Mouse (Mus musculus): ENCODE measurements around the gene Gldn. TPM values are rescaled to one million over a fixed set of nuclear protein-coding genes. Genes with fewer than 3 reads are reported as not detected.
A peak's percentile ranks its signal among the peaks of the same experiment; 100 is the strongest.

Gene Gldn
- polyA plus RNA-seq, 2 experiments: 0.49 to 0.72 TPM

DNA sequence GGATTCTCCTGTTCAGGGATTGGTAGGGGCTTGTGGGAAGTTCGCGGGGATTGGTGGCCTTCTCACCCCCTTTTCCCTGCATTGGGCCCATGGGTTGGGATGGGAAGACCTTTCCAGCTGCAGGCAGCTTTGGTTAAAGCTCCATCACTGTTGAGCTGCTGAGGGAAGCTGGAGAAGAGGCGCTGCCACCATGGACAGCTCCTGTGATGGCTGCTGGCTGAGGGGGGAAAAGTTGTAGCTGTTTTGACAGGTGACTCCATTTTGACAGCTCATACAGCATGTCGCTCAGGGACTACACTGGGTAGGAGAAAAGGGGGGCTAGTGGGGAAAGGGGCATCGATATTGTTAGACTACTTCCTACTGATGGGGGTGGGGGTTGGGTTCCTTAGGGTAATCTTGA is 15.4 kb upstream of the Gldn start:
- no peaks in the 10 kb centered on the region for H3K27me3 ChIP-seq (ENCODE audit: control insufficient read depth, insufficient read depth, low read length)
- WGBS: 34% methylated on average over 5 of the region's 5 CpGs
- H3K4me2 ChIP-seq (replicated peaks; ENCODE audit: low read depth, low read length, severe bottlenecking): no peak overlapping the region
- no peak for TF ChIP-seq POLR2A (IDR thresholded peaks at IDR 0.05; ENCODE audit: borderline replicate concordance, extremely low read depth, insufficient read depth, insufficient read length)
- no peak overlapping the region for H3K27ac ChIP-seq (replicated peaks; ENCODE audit: low read depth, low read length)
- DNase-seq (ENCODE audit: low spot score) (peak; percentile 62), ATAC-seq (ENCODE audit: low FRiP score, low read depth) (no peak)
- H3K9me3 ChIP-seq (ENCODE audit: control insufficient read depth, low read length): no peaks in the 10 kb centered on the region
- no peaks in the 10 kb centered on the region for H3K4me1 ChIP-seq (ENCODE audit: control insufficient read depth, insufficient read depth, low read length)
- no peak overlapping the region for H3K4me3 ChIP-seq (replicated peaks; ENCODE audit: low read length)
- H3K36me3 ChIP-seq (ENCODE audit: control insufficient read depth, insufficient read depth, low read length): no peaks in the 10 kb centered on the region
- no peak overlapping the region for H3K9ac ChIP-seq (ENCODE audit: low read depth, low read length, severe bottlenecking)

GRCm38 (mm10) chr9:54275283-54275682 is 11.0 kb upstream of the Gldn start:
- 91% methylated on average over 4 of the region's 4 CpGs for WGBS
- no peak for TF ChIP-seq POLR2A (IDR thresholded peaks at IDR 0.05; ENCODE audit: borderline replicate concordance, extremely low read depth, insufficient read depth, insufficient read length)
- ATAC-seq (ENCODE audit: low FRiP score, low read depth): no peak
- DNase-seq (ENCODE audit: low spot score): no peak
- Histone ChIP-seq H3K9me3 (ENCODE audit: control insufficient read depth, low read length) (no peaks in the 10 kb centered on the region), H3K9ac (ENCODE audit: low read depth, low read length, severe bottlenecking) (no peak overlapping the region), H3K36me3 (ENCODE audit: control insufficient read depth, insufficient read depth, low read length) (no peaks in the 10 kb centered on the region), H3K4me3 (replicated peaks; ENCODE audit: low read length) (no peak overlapping the region), H3K27ac (replicated peaks; ENCODE audit: low read depth, low read length) (no peak overlapping the region), H3K27me3 (ENCODE audit: control insufficient read depth, insufficient read depth, low read length) (no peaks in the 10 kb centered on the region), H3K4me1 (ENCODE audit: control insufficient read depth, insufficient read depth, low read length) (no peaks in the 10 kb centered on the region), H3K4me2 (replicated peaks; ENCODE audit: low read depth, low read length, severe bottlenecking) (no peak overlapping the region)

DNA sequence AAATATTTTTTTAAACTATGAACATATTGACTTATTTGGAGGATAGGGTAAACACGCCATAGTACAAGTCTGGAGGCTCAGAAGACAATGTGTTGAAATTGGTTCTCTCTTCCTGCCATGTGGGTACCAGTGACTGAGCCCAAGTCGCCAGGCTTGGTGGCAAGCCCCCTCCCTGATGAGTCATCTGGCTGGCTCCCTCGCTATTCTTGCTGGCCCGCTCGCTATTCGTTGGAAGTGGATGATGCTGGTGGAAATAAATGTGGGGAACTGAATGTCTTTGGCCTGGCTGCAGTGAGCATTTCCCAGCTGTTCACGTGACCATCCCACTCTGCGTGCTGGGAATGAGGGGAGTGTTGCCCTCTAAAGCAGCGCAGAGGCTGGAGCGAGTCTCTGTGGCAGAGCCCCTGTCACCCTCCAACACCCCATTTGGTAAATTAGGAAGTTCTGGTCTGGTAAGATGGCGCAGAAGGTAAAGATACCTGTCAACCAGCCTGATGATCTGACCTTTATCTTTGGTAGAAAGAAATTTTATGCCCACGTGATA is 7.2 kb upstream of the Gldn start:
- 84% methylated on average over 12 of the region's 12 CpGs for WGBS
- TF ChIP-seq POLR2A (IDR thresholded peaks at IDR 0.05; ENCODE audit: borderline replicate concordance, extremely low read depth, insufficient read depth, insufficient read length): no peak

DNA sequence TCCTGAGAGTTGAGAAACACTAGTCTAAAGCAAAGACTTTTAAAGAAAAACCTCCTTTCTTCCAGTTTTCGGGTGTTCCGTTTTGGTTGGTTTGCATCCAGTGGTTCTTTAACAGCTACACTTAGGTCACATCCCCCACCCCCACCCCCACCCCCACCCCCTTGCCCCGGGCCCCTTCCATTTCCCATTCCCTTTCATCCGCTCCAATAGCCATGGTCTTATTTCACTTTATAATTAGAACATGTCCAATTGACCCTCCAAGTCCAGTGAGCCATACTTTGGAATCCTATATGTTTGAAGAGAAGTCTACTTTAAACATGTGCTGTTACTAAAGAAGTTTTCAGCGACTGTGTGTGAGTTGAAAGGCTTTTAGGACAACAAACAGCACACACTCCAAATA is 1.5 kb downstream of the Gldn start:
- no peaks in the 10 kb centered on the region for H3K9me3 ChIP-seq (ENCODE audit: control insufficient read depth, low read length)
- H3K4me2 ChIP-seq (replicated peaks; ENCODE audit: low read depth, low read length, severe bottlenecking): no peak overlapping the region
- no peak overlapping the region for H3K4me3 ChIP-seq (replicated peaks; ENCODE audit: low read length)
- H3K36me3 ChIP-seq (ENCODE audit: control insufficient read depth, insufficient read depth, low read length): no peaks in the 10 kb centered on the region
- H3K27me3 ChIP-seq (ENCODE audit: control insufficient read depth, insufficient read depth, low read length): peaks cover 16% of the 10 kb centered on the region
- 49% methylated on average over 5 of the region's 5 CpGs for WGBS
- H3K9ac ChIP-seq (ENCODE audit: low read depth, low read length, severe bottlenecking): no peak overlapping the region
- no peak overlapping the region for H3K27ac ChIP-seq (replicated peaks; ENCODE audit: low read depth, low read length)
- H3K4me1 ChIP-seq (ENCODE audit: control insufficient read depth, insufficient read depth, low read length): no peaks in the 10 kb centered on the region
- ATAC-seq (ENCODE audit: low FRiP score, low read depth) (no peak), DNase-seq (ENCODE audit: low spot score) (no peak)
- no peak for TF ChIP-seq POLR2A (IDR thresholded peaks at IDR 0.05; ENCODE audit: borderline replicate concordance, extremely low read depth, insufficient read depth, insufficient read length)

More for the DNA sequence above, 7.2 kb upstream of the Gldn start:
- H3K36me3 ChIP-seq (ENCODE audit: control insufficient read depth, insufficient read depth, low read length): no peaks in the 10 kb centered on the region
- H3K9ac ChIP-seq (ENCODE audit: low read depth, low read length, severe bottlenecking): no peak overlapping the region
- H3K27ac ChIP-seq (replicated peaks; ENCODE audit: low read depth, low read length): no peak overlapping the region
- no peaks in the 10 kb centered on the region for H3K4me1 ChIP-seq (ENCODE audit: control insufficient read depth, insufficient read depth, low read length)
- H3K9me3 ChIP-seq (ENCODE audit: control insufficient read depth, low read length): no peaks in the 10 kb centered on the region
- no peaks in the 10 kb centered on the region for H3K27me3 ChIP-seq (ENCODE audit: control insufficient read depth, insufficient read depth, low read length)
- ATAC-seq (ENCODE audit: low FRiP score, low read depth) (no peak), DNase-seq (ENCODE audit: low spot score) (no peak)
- H3K4me3 ChIP-seq (replicated peaks; ENCODE audit: low read length): no peak overlapping the region
- no peak overlapping the region for H3K4me2 ChIP-seq (replicated peaks; ENCODE audit: low read depth, low read length, severe bottlenecking)

- TF ChIP-seq POLR2A (IDR thresholded peaks at IDR 0.05; ENCODE audit: borderline replicate concordance, extremely low read depth, insufficient read depth, insufficient read length): no peak
- H3K4me1 ChIP-seq (ENCODE audit: control insufficient read depth, insufficient read depth, low read length): no peaks in the 10 kb centered on the region
- WGBS: 80% methylated on average over 3 of the region's 3 CpGs
- no peak overlapping the region for H3K4me2 ChIP-seq (replicated peaks; ENCODE audit: low read depth, low read length, severe bottlenecking)
- no peaks in the 10 kb centered on the region for H3K9me3 ChIP-seq (ENCODE audit: control insufficient read depth, low read length)
- H3K27me3 ChIP-seq (ENCODE audit: control insufficient read depth, insufficient read depth, low read length): no peaks in the 10 kb centered on the region
- no peak overlapping the region for H3K9ac ChIP-seq (ENCODE audit: low read depth, low read length, severe bottlenecking)
- no peak for DNase-seq (ENCODE audit: low spot score)
- ATAC-seq (ENCODE audit: low FRiP score, low read depth): no peak
- no peak overlapping the region for H3K4me3 ChIP-seq (replicated peaks; ENCODE audit: low read length)
- H3K27ac ChIP-seq (replicated peaks; ENCODE audit: low read depth, low read length): no peak overlapping the region
- H3K36me3 ChIP-seq (ENCODE audit: control insufficient read depth, insufficient read depth, low read length): no peaks in the 10 kb centered on the region
These were observed 13.1 kb downstream of the Gldn start for GRCm38 (mm10) chr9:54299389-54299788.

DNA sequence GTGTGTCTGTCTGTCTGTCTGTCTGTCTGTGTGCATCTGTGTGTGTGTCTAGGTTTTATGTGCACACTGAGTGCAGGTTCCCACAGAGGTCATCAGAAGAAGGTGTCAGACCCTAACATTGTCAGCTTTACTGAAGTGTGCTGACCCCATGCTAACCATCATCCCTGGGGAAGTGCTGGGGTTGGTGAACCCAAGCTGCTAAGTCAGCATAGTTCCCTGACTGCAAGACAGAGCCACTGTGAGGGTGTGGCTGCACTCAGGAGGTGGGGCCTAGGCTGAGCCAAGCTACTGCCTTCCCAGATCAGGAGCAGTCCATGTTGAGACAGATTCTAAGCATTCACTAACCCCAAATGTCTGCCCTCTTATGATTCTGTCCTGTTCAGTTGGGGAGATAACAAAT is 13.5 kb downstream of the Gldn start:
- no peak overlapping the region for H3K27ac ChIP-seq (replicated peaks; ENCODE audit: low read depth, low read length)
- no peaks in the 10 kb centered on the region for H3K9me3 ChIP-seq (ENCODE audit: control insufficient read depth, low read length)
- ATAC-seq (ENCODE audit: low FRiP score, low read depth) (no peak), DNase-seq (ENCODE audit: low spot score) (no peak)
- H3K4me2 ChIP-seq (replicated peaks; ENCODE audit: low read depth, low read length, severe bottlenecking): no peak overlapping the region
- no peaks in the 10 kb centered on the region for H3K4me1 ChIP-seq (ENCODE audit: control insufficient read depth, insufficient read depth, low read length)
- H3K4me3 ChIP-seq (replicated peaks; ENCODE audit: low read length): no peak overlapping the region
- no peak overlapping the region for H3K9ac ChIP-seq (ENCODE audit: low read depth, low read length, severe bottlenecking)
- H3K36me3 ChIP-seq (ENCODE audit: control insufficient read depth, insufficient read depth, low read length): no peaks in the 10 kb centered on the region
- H3K27me3 ChIP-seq (ENCODE audit: control insufficient read depth, insufficient read depth, low read length): no peaks in the 10 kb centered on the region
- TF ChIP-seq POLR2A (IDR thresholded peaks at IDR 0.05; ENCODE audit: borderline replicate concordance, extremely low read depth, insufficient read depth, insufficient read length): no peak
